Mouse (Mus musculus) c-Kit-positive CD71-negative TER-119-negative erythroid progenitor cells, embryonic 14.5 days (primary cell): Measurements from ENCODE around the gene Gen1.
A peak's percentile ranks its signal among the peaks of the same experiment; 100 is the strongest.

Source experiments
- DNase-seq: peaks from one replicate; pipeline ENCODE4 v3.0.0-alpha.2; 2013; ENCODE audit warnings: low read depth

Gene Gen1

DNA sequence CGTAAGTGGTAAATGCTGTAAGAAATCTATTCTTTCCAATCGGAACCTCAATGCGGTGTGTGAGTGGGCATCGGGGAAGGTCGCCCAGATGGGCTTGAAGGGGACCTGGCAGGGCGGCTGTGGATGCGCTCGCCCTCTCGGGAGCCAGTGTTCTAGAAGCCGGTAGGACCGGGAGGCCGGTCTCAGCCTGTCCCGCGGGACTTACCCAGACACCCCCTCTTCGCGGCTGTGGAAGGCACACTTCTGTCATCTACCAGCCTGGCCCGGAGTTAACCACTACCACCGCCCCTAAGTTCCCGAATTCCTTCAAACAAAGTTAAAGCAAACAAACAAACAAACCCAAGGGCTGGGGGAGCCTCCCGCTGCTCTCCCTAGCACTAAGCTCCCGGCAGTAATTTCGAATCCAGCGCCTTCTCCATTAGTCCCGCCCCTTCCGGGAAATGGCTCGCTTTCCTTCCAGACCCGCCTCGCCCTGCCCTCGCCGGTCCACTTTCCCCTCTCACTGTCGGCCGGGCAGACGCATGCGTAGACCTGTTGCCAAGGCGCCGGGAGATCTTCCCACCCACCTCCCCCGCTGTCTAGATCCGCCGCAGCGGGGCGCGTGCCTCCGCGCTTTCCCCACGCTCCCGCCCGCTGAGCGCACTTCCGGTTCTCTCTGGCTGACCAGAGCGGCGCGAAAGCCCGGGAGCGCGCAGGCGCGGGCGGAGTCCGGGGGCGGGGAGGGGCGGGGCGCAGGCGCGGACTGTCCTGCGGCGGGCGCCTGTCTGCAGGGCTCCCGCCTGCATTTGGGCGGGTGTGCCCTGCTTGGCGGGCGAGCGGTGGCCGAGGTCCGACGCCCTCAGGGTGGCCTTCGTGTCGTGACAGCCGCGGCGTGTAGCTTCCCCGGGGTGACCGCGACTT lies at the start of gene Gen1, which contains the start of gene Smc6:
Gene Gen1, minus strand, starts transcription at position 420 of the 900 bp plus-strand sequence.
Gene Smc6, plus strand, starts transcription at position 505 of the 900 bp plus-strand sequence.
- peak; percentile 92 for DNase-seq

DNA sequence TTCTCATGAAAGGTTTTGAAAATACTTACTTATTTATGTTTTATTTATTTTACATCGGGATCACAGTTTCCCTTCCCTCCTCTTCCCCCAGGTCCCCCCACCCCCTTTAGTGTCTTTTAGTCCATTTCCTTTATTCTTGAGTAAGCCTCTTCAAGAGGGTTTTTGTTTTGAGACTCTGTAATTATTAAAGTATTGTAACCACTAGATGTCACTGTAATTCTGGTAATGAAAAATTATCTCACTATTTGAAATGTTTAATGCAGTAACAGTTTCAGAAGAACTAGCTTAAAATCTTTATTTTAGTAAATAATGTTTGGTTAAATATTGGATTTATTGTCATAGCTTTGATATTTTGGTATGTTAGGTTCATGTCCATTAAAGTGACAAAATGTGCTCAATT lies 48.2 kb upstream of the Gen1 start:
- DNase-seq: no peak

DNA sequence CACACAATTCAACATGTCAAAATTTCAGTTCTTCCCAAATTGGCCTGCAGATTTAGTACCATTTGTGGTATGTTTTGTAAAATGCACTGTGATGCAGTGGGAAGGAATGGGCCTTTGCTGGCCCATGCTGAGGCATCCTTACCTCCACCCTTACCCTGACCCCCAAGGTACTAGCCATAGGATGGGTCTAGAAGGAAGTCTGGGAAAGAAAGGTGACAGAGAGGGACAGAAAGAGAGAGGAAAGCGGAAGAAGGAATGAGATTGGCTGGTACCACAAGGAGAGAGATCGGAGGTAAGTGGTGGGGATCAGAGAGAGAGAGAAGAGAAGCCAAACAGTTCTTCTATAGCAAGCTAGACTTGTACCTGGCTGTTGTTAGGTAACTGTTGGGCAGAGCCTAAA lies 45.5 kb upstream of the Gen1 start:
- no peak for DNase-seq

- DNase-seq: no peak
These were observed 41.4 kb upstream of the Gen1 start for GRCm38 (mm10) chr12:11306753-11307645.

DNA sequence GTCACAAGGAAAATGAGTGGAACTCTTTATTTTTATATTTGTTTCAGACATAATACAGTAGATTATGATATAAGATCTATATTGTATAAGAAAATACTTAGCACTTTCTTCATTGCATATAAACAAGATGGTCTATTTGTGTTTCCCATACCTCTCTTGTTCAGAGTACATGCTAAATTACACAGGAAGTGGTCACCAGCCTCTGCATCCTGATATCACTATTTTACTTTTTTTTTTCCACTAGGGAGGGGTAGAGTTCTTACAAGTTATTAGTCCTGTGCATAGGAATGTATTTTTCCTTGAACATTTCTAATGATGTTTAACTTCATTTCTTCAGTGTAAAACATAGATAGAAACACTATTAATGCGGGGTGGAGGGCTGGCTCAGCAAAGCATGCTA lies 35.3 kb upstream of the Gen1 start:
- no peak for DNase-seq

- DNase-seq: no peak
These were observed 20.8 kb upstream of the Gen1 start for GRCm38 (mm10) chr12:11286382-11286781.

DNA sequence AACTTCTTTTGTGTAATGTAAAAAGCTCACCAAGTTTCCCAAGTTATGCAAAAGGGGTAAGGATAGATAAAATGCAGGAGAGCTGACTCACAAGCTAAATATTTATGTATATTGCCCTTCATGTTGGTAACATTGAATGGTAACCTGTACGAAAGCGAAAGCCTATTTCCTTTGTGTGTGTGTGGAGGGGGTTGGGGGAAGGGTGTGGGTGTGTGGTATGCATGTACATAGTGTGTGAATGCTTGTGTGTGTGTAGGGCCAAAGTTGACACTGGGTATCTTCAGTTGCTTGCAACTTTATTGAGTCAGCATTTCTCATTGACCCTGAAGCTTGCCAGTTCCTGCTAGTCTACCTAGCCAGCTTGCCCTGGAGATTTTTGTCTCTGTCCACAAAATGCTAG lies 16.0 kb upstream of the Gen1 start:
- no peak for DNase-seq

GRCm38 (mm10) chr12:11279886-11280285 lies 14.3 kb upstream of the Gen1 start:
- no peak for DNase-seq

- no peak for DNase-seq
These were observed 11.6 kb upstream of the Gen1 start for GRCm38 (mm10) chr12:11277207-11277606.

GRCm38 (mm10) chr12:11276632-11277031 lies 11.0 kb upstream of the Gen1 start:
- no peak for DNase-seq

DNA sequence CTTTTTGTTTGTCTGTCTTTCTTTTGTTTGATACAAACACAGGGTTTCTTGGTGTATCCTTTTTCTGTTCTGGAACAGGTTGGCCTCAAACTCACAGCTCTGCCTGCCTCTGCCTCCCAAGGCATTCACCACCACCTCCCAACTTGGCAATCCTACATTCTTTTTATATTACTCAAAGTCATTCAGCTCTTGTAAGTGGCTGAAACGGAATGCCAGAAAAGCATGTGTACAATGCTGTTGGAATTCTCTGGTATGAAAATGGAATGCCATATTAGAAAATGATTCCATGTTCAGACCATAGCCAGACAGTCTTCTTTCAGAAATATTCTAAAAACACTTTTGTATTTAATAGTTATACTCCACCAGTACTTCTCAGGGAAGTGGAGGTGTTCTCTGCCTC lies 7.6 kb upstream of the Gen1 start:
- no peak for DNase-seq

DNA sequence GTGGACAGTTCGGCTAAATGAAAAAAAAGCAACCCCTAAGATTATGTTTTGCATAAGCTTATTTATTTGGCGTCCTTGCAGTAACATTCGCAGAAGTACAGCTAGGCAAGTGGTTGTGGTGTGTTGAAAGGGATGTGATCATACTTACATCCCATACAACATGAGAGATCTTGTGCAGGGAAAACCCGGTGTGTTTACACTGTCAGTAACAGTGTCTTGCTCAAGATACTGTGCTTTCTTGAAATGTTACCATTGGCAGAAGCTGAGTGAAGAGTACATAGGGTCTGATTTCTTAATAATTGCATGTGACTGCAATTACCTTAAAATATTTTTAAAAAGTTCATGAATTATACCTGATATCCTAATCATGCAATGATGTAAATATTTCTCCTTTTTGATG lies 7.0 kb upstream of the Gen1 start:
- no peak for DNase-seq

GRCm38 (mm10) chr12:11267030-11267429 lies 1.4 kb upstream of the Gen1 start:
- DNase-seq: no peak

- no peak for DNase-seq
These were observed 833 bp upstream of the Gen1 start for GRCm38 (mm10) chr12:11266282-11266985.

GRCm38 (mm10) chr12:11264895-11265294 lies 706 bp downstream of the Gen1 start:
- no peak for DNase-seq

DNA sequence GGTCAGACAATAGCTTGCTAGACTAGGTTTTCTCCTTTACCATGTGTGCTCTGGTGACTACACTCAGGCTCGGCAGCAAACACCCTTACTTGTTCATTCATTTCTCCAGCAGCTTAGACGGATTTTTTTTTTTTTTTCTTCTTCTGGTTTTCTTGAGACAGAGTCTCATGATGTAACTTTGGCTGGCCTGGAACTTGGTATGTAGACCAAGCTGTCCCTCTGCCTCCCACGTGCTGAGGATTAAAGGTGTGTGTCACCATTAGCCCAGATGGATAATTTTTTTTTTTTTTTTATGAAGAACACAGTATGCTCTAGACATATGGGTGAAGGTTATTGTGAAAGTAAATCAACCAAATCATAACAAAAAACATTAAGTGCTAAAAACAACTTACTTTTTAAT lies 15.3 kb downstream of the Gen1 start:
- no peak for DNase-seq

- DNase-seq: no peak
These were observed 18.1 kb downstream of the Gen1 start for GRCm38 (mm10) chr12:11247460-11247859.

- no peak for DNase-seq
These were observed 29.6 kb downstream of the Gen1 start for GRCm38 (mm10) chr12:11235996-11236395.

GRCm38 (mm10) chr12:11230267-11230666 lies 35.3 kb downstream of the Gen1 start:
- DNase-seq: no peak

DNA sequence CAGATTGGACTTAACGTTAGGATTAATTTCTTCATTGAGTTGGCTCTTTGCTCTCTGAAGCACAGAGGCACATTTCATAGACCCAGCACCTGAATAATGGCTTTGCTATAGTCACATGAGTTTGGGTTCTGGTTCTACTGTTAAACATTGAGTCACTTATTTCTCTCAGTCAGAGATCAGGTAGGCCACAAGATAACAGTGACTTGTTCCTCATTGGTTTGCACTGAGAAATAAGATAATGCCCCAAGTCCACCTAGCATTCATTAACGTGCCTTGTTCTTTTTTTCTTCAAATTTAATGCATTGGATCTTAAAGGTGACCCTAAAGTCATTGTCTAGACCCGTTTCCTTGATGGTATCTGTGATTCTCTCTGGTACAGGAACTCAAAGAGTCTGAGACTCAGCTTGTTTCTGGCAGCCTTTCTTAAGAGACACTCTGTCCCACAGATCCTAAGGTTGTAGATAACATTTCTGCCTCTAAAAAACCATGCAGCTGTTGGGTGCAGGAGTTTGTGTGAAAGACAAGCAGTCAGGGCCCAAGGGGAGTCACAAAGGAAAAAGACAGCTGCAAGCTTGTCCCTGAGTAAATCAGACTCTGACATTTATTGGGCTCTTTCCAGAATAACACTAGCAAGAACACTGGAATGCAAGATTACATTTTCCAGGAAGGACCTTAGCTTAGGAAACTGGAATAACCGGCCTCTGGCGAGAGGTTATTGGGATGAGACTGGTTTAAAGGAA lies 38.9 kb downstream of the Gen1 start:
- DNase-seq: no peak

DNA sequence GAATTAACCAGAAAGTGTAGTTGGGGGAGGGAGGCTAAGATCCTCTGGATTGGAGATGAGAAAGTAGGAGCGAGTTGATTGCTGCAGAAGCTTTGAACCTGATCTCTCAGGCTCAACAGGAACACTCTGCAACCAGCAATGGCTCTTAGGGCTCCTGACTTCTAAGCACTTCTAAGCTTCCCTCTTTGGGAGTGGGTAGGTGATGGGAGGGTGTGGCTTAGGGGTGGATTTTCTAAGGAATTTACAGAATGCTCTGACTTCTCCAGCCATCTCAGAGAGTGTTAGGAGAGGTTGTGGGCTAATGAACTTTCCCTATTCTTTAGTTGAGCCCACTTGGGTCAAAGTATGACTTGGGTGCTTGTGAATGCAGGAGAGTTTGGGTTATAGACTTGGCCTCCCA lies 39.5 kb downstream of the Gen1 start:
- DNase-seq: no peak

GRCm38 (mm10) chr12:11224722-11225121 lies 40.9 kb downstream of the Gen1 start:
- DNase-seq: no peak
